Mouse (Mus musculus) neural tube, embryonic 12.5 days (tissue): ENCODE data around the gene Adipor2. TPM values are rescaled to one million over a fixed set of nuclear protein-coding genes. Genes with fewer than 3 reads are reported as not detected.

Source experiments
- ATAC-seq: fragments of 200-750 bp; cut with Nextera tagmentation; 2 replicates; pipeline ENCODE4 v1.8.0; 2017; ENCODE audit warnings: low read depth, mild to moderate bottlenecking, moderate TSS enrichment, moderate library complexity; ENCODE audit not compliant: low FRiP score
- H3K27ac ChIP-seq: fragments of 300-500 bp; sonication (generic); 2 replicates; pipeline ENCODE4 v1.5.1; 2016
- H3K27me3 ChIP-seq: fragments of 300-500 bp; sonication (generic); replicated peaks from 2 replicates; pipeline ENCODE4 v1.6.1; 2016; ENCODE audit warnings: mild to moderate bottlenecking
- H3K36me3 ChIP-seq: fragments of 300-500 bp; sonication (generic); 2 replicates; pipeline ENCODE4 v1.6.1; 2016; ENCODE audit warnings: mild to moderate bottlenecking
- H3K4me1 ChIP-seq: fragments of 300-500 bp; sonication (generic); 2 replicates; pipeline ENCODE4 v1.6.1; 2016
- H3K4me2 ChIP-seq: fragments of 300-500 bp; sonication (generic); replicated peaks from 2 replicates; pipeline ENCODE4 v1.6.1; 2016; ENCODE audit warnings: mild to moderate bottlenecking
- H3K4me3 ChIP-seq: fragments of 300-500 bp; sonication (generic); 2 replicates; pipeline ENCODE4 v1.5.1; 2016
- H3K9ac ChIP-seq: fragments of 300-500 bp; sonication (generic); 2 replicates; pipeline ENCODE4 v1.6.1; 2016; ENCODE audit warnings: mild to moderate bottlenecking
- H3K9me3 ChIP-seq: fragments of 300-500 bp; sonication (generic); 2 replicates; pipeline ENCODE4 v1.6.1; 2016; ENCODE audit warnings: mild to moderate bottlenecking
- WGBS: fragments of 180-500 bp; shearing (Covaris S2); methylation state at CpG from one replicate; pipeline ENCODE4 v1.1.7; 2016; 5-methylcytosine and 5-hydroxymethylcytosine counted together
- polyA plus RNA-seq: library from polyadenylated mRNA; unstranded; fragments of >200 nt; fragmentation: Nextera tagmentation; extraction: Ambion mirVana; gene quantifications from 2 replicates; pipeline ENCODE4 v1.2.1, GENCODE M21; 2016

Gene Adipor2
- 31.0 and 31.7 TPM in 2 replicates for polyA plus RNA-seq

- ATAC-seq, result peak; percentile 71; the same call in 1 of the 2 replicates
- H3K4me1 ChIP-seq, result peaks cover 9% of the 10 kb centered on the region
- H3K9me3 ChIP-seq, result no peaks in the 10 kb centered on the region
- H3K27me3 ChIP-seq, result no peaks in the 10 kb centered on the region
- H3K36me3 ChIP-seq, result no peaks in the 10 kb centered on the region
- WGBS, result 6% methylated on average over 12 of the region's 12 CpGs
- no peak within 1 kb of the TSS for H3K9ac ChIP-seq
- no peak within 1 kb of the TSS for H3K27ac ChIP-seq
- H3K4me2 ChIP-seq, result peak within 1 kb of the TSS; percentile 44
- peak within 1 kb of the TSS; percentile 3; the same call in 1 of the 2 replicates for H3K4me3 ChIP-seq
Measured at GRCm38 (mm10) chr6:119417354-119417753, at the start of gene Adipor2. Gene Adipor2 (minus strand): TSS chr6:119417704.

GRCm38 (mm10) chr6:119466161-119466560, 48.7 kb upstream of the Adipor2 start:
- H3K9ac ChIP-seq, result no peak overlapping the region
- 91% methylated on average over 1 of the region's 1 CpGs for WGBS
- no peaks in the 10 kb centered on the region for H3K27me3 ChIP-seq
- H3K4me2 ChIP-seq, result no peak overlapping the region
- no peak overlapping the region for H3K4me3 ChIP-seq
- no peak for ATAC-seq
- 0 out of 2 replicates have a peak, but pooled peaks cover 6% of the 10 kb centered on the region for H3K4me1 ChIP-seq
- H3K9me3 ChIP-seq, result no peaks in the 10 kb centered on the region
- no peak overlapping the region for H3K27ac ChIP-seq
- H3K36me3 ChIP-seq, result no peaks in the 10 kb centered on the region

GRCm38 (mm10) chr6:119460391-119460790, 42.9 kb upstream of the Adipor2 start:
- no peaks in the 10 kb centered on the region for H3K36me3 ChIP-seq
- WGBS, result 84% methylated on average over 5 of the region's 5 CpGs
- H3K4me3 ChIP-seq, result no peak overlapping the region
- no peaks in the 10 kb centered on the region for H3K27me3 ChIP-seq
- H3K27ac ChIP-seq, result no peak overlapping the region
- H3K9me3 ChIP-seq, result no peaks in the 10 kb centered on the region
- H3K9ac ChIP-seq, result no peak overlapping the region
- ATAC-seq, result no peak
- no peaks in the 10 kb centered on the region for H3K4me1 ChIP-seq
- H3K4me2 ChIP-seq, result no peak overlapping the region

GRCm38 (mm10) chr6:119459041-119459440, 41.5 kb upstream of the Adipor2 start:
- Histone ChIP-seq H3K27ac (no peak overlapping the region), H3K4me3 (no peak overlapping the region), H3K9ac (no peak overlapping the region), H3K9me3 (no peaks in the 10 kb centered on the region), H3K4me1 (no peaks in the 10 kb centered on the region), H3K36me3 (no peaks in the 10 kb centered on the region), H3K4me2 (no peak overlapping the region), H3K27me3 (no peaks in the 10 kb centered on the region)
- no peak for ATAC-seq
- WGBS, result 85% methylated on average over 4 of the region's 4 CpGs

GRCm38 (mm10) chr6:119458166-119458565, 40.7 kb upstream of the Adipor2 start:
- 59% methylated on average over 8 of the region's 8 CpGs for WGBS
- Histone ChIP-seq H3K36me3 (no peaks in the 10 kb centered on the region), H3K9me3 (no peaks in the 10 kb centered on the region), H3K27ac (no peak overlapping the region), H3K4me1 (no peaks in the 10 kb centered on the region; the same call in 1 of the 2 replicates), H3K27me3 (no peaks in the 10 kb centered on the region), H3K9ac (no peak overlapping the region), H3K4me3 (no peak overlapping the region), H3K4me2 (no peak overlapping the region)
- ATAC-seq, result no peak

GRCm38 (mm10) chr6:119451981-119452499, 34.5 kb upstream of the Adipor2 start:
- Histone ChIP-seq H3K4me1 (peaks cover 33% of the 10 kb centered on the region), H3K36me3 (no peaks in the 10 kb centered on the region), H3K9me3 (no peaks in the 10 kb centered on the region), H3K9ac (peak overlapping the region; percentile 54), H3K4me3 (peak overlapping the region; percentile 28), H3K27ac (peak overlapping the region; percentile 85), H3K4me2 (peak overlapping the region; percentile 63), H3K27me3 (no peaks in the 10 kb centered on the region; the same call in 1 of the 2 replicates)
- 1% methylated on average over 15 of the region's 15 CpGs for WGBS
- peak; percentile 61 for ATAC-seq

GRCm38 (mm10) chr6:119450965-119451943, 33.8 kb upstream of the Adipor2 start:
- H3K9ac ChIP-seq, result no peak overlapping the region

GRCm38 (mm10) chr6:119449060-119449499, 31.6 kb upstream of the Adipor2 start:
- no peak for ATAC-seq

More at GRCm38 (mm10) chr6:119450965-119451943, 33.8 kb upstream of the Adipor2 start:
- Histone ChIP-seq H3K27ac (no peak overlapping the region; the same call in 1 of the 2 replicates), H3K36me3 (no peaks in the 10 kb centered on the region), H3K4me1 (peaks cover 33% of the 10 kb centered on the region), H3K9me3 (no peaks in the 10 kb centered on the region), H3K27me3 (no peaks in the 10 kb centered on the region; the same call in 1 of the 2 replicates), H3K4me2 (peak overlapping the region; percentile 63), H3K4me3 (no peak overlapping the region)
- ATAC-seq, result no peak
- WGBS, result 35% methylated on average over 14 of the region's 14 CpGs

GRCm38 (mm10) chr6:119448321-119449059, 31.0 kb upstream of the Adipor2 start:
- Histone ChIP-seq H3K9me3 (no peaks in the 10 kb centered on the region), H3K27ac (no peak overlapping the region), H3K9ac (peak overlapping the region; percentile 17; the same call in 1 of the 2 replicates), H3K4me2 (peak overlapping the region; percentile 64), H3K36me3 (no peaks in the 10 kb centered on the region), H3K4me1 (peaks cover 37% of the 10 kb centered on the region), H3K4me3 (peak overlapping the region; percentile 28), H3K27me3 (no peaks in the 10 kb centered on the region; the same call in 1 of the 2 replicates)
- WGBS, result 5% methylated on average over 18 of the region's 18 CpGs
- no peak for ATAC-seq

More at GRCm38 (mm10) chr6:119449060-119449499, 31.6 kb upstream of the Adipor2 start:
- Histone ChIP-seq H3K4me1 (peaks cover 33% of the 10 kb centered on the region), H3K9ac (peak overlapping the region; percentile 17; the same call in 1 of the 2 replicates), H3K27ac (no peak overlapping the region), H3K9me3 (no peaks in the 10 kb centered on the region), H3K36me3 (no peaks in the 10 kb centered on the region), H3K27me3 (no peaks in the 10 kb centered on the region; the same call in 1 of the 2 replicates), H3K4me3 (peak overlapping the region; percentile 28), H3K4me2 (peak overlapping the region; percentile 64)
- 1% methylated on average over 23 of the region's 23 CpGs for WGBS

- Histone ChIP-seq H3K9ac (no peak overlapping the region), H3K4me2 (no peak overlapping the region), H3K27me3 (no peaks in the 10 kb centered on the region; the same call in 1 of the 2 replicates), H3K9me3 (no peaks in the 10 kb centered on the region), H3K4me3 (no peak overlapping the region), H3K27ac (no peak overlapping the region), H3K36me3 (no peaks in the 10 kb centered on the region), H3K4me1 (peaks cover 23% of the 10 kb centered on the region)
- 69% methylated on average over 11 of the region's 11 CpGs for WGBS
- ATAC-seq, result no peak
Measured at GRCm38 (mm10) chr6:119445671-119446607, 28.4 kb upstream of the Adipor2 start.
